Mouse (Mus musculus) bone marrow macrophage, adult 2 months (primary cell): ENCODE results near the gene Tgm6.

Source experiments
- CTCF ChIP-seq: IDR thresholded peaks from 2 replicates; pipeline ENCODE4 v1.5.1; 2012; ENCODE audit warnings: low read depth, mild to moderate bottlenecking, low read length, moderate library complexity
- POLR2A ChIP-seq: IDR thresholded peaks from 2 replicates; pipeline ENCODE4 v1.6.1; 2012; ENCODE audit warnings: mild to moderate bottlenecking, low read depth, low read length, borderline replicate concordance

DNA sequence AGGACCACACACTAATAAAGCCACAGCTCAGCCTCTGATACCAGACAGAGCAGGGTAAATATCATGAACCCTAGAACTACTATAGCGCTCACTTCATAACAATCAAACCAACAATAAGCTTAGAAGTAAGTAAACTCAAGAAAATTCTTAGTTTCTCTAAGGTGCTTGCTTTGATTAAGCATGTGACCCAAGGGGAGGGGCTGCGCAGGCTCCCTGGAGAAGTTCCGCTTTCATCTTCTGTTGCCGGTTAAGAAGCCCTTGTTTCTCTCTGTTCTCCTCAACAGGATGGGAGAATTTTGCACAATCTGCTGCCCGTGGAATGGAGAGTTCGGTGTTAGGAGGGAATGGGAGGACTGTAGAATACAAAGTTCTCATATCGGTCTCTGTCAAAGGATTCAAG, 6.4 kb downstream of the Tgm6 start:
- TF ChIP-seq CTCF (no peak), POLR2A (no peak)
